Mouse (Mus musculus) liver, postnatal 0 days (tissue): ENCODE data around the gene Sdk1.

Experiments
- CTCF ChIP-seq: sonication (generic); IDR thresholded peaks from 2 replicates; pipeline ENCODE4 v1.5.1; 2016; ENCODE audit warnings: antibody characterized with exemption, low read depth
- EP300 ChIP-seq: IDR thresholded peaks from 2 replicates; pipeline ENCODE4 v1.6.1; 2016; ENCODE audit warnings: antibody characterized with exemption, low read depth, mild to moderate bottlenecking

- no peak for TF ChIP-seq EP300
- no peak for TF ChIP-seq CTCF
These were observed 898.7 kb downstream of the Sdk1 start for GRCm38 (mm10) chr5:142139978-142140377.
